16 mouse cellular contexts compared by ENCODE assay signal in the genomic region with DNA sequence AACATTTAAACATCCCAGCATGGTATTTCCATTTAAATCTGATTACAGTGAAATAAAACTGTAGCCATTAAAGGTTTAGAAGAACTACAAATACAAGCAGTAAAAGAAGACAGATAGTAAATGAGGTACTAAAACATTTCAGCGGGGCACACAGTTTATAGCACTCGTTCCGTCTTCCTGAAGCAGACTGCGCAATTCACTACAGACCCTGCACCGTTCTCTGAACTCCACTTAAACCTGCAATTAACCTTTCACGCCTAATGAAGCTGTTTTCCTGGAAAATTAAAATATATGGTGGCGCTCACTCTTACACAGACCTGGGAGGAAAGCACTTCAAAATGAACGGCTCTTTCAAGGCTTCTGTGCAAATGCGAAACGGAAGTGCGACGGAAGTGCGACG.
"Had no signal": no experiment of that assay in that cellular context is flagged by ENCODE, and none has a peak within 500 bp of the region (broad histone marks: within the 10 kb centered on the region; RNA-seq: fewer than 3 reads in every experiment).

No protein-coding gene starts in this region.

- H3K27ac ChIP-seq: liver, embryonic 13.5 days; lung, embryonic 15.5 days; macrophage; midbrain, embryonic 15.5 days; stomach, postnatal 0 days had no signal

- H3K4me1 ChIP-seq: liver, embryonic 13.5 days; midbrain, embryonic 15.5 days had no signal

- ATAC-seq: liver, postnatal 0 days; midbrain, embryonic 15.5 days had no signal

- H3K9ac ChIP-seq: liver, embryonic 13.5 days; liver, postnatal 0 days; lung, embryonic 15.5 days; midbrain, embryonic 15.5 days had no signal

- H3K27me3 ChIP-seq: liver, embryonic 13.5 days; lung, embryonic 15.5 days; midbrain, embryonic 15.5 days had no signal

- H3K4me2 ChIP-seq: liver, embryonic 13.5 days; lung, embryonic 15.5 days; midbrain, embryonic 11.5 days; midbrain, embryonic 15.5 days had no signal

- DNase-seq: kidney, adult 18-20 months; kidney, postnatal 36 days; layer of hippocampus, adult 9-11 months; layer of hippocampus, postnatal 36 days; liver; liver, embryonic 13.5 days; liver, postnatal 0 days; lung, postnatal 14 days; right cerebral cortex, adult 18-20 months; thymus, postnatal 4 days had no signal

- H3K9me3 ChIP-seq: liver, embryonic 13.5 days; lung, embryonic 15.5 days; midbrain, embryonic 15.5 days had no signal

- H3K4me3 ChIP-seq: liver, embryonic 13.5 days; lung, embryonic 15.5 days; megakaryocyte, embryonic 14.5 days; midbrain, embryonic 15.5 days had no signal

- H3K36me3 ChIP-seq: liver, embryonic 13.5 days; lung, embryonic 15.5 days; midbrain, embryonic 15.5 days had no signal
